Mouse (Mus musculus) limb, embryonic 15.5 days (tissue): ENCODE results near the gene Grm4. TPM values are rescaled to one million over a fixed set of nuclear protein-coding genes. Genes with fewer than 3 reads are reported as not detected.

ENCODE experiments used
- ATAC-seq: fragments of 200-750 bp; cut with Nextera tagmentation; 2 replicates; pipeline ENCODE4 v1.8.0; 2017; ENCODE audit warnings: low read depth, moderate TSS enrichment; ENCODE audit not compliant: insufficient number of reproducible peaks, low FRiP score, low TSS enrichment
- H3K27ac ChIP-seq: fragments of 300-500 bp; sonication (generic); 2 replicates; pipeline ENCODE4 v1.5.1; 2015; ENCODE audit warnings: moderate library complexity, mild to moderate bottlenecking, inconsistent platforms
- H3K27me3 ChIP-seq: fragments of 300-500 bp; sonication (generic); 2 replicates; pipeline ENCODE4 v1.6.1; 2015; ENCODE audit warnings: inconsistent platforms
- H3K36me3 ChIP-seq: fragments of 300-500 bp; sonication (generic); 2 replicates; pipeline ENCODE4 v1.6.1; 2015; ENCODE audit warnings: inconsistent platforms
- H3K4me1 ChIP-seq: fragments of 300-500 bp; sonication (generic); 2 replicates; pipeline ENCODE4 v1.6.1; 2015; ENCODE audit warnings: inconsistent platforms
- H3K4me2 ChIP-seq: fragments of 300-500 bp; sonication (generic); 2 replicates; pipeline ENCODE4 v1.6.1; 2015; ENCODE audit warnings: mild to moderate bottlenecking, inconsistent platforms
- H3K4me3 ChIP-seq: fragments of 300-500 bp; sonication (generic); 2 replicates; pipeline ENCODE4 v1.5.1; 2015; ENCODE audit warnings: mild to moderate bottlenecking, inconsistent platforms
- H3K9ac ChIP-seq: fragments of 300-500 bp; sonication (generic); 2 replicates; pipeline ENCODE4 v1.6.1; 2015; ENCODE audit warnings: inconsistent platforms
- H3K9me3 ChIP-seq: fragments of 300-500 bp; sonication (generic); 2 replicates; pipeline ENCODE4 v1.6.1; 2016; ENCODE audit warnings: inconsistent platforms
- WGBS: fragments of 180-500 bp; shearing (Covaris S2); methylation state at CpG from one replicate; pipeline ENCODE4 v1.1.7; 2015; 5-methylcytosine and 5-hydroxymethylcytosine counted together
- polyA plus RNA-seq: library from polyadenylated mRNA; unstranded; fragments of >200 nt; fragmentation: Nextera tagmentation; extraction: Ambion mirVana; gene quantifications from 2 replicates; pipeline ENCODE4 v1.2.1, GENCODE M21; 2015

Grm4 gene
- polyA plus RNA-seq, 1 experiment from 2014 or later, result 0.54 TPM

DNA sequence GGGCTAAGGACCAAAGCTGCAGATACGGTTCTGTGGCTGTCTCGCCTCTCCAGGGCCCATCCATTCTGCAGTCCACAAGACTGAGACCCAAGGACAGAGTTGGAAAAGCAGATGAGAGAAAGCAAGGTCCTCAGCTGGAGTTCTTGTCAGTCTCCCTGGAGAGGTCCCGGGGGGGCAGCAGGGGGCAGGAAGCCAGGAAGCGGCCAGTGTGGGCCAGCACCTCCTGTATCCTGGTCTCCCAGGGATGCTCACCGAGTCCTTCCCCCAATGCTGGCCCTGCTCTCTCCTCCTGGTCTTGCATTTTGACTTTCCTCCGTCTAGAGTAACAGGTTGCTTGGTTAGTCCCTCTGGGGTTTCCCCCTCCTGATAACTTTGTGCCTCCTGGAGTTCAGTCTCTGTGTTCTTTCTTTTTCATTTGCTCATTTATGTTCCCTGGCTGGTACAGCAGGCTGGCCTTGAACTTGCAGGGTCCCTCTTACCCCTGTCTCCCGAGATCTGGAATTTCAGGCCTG lies 25.4 kb upstream of the Grm4 start:
- Histone ChIP-seq H3K27ac (no peak overlapping the region), H3K36me3 (no peaks in the 10 kb centered on the region), H3K9ac (no peak overlapping the region), H3K4me2 (no peak overlapping the region), H3K4me3 (no peak overlapping the region), H3K9me3 (no peaks in the 10 kb centered on the region), H3K4me1 (0 out of 2 replicates have a peak, but pooled peaks cover 6% of the 10 kb centered on the region), H3K27me3 (no peaks in the 10 kb centered on the region)
- no peak for ATAC-seq
- 73% methylated on average over 7 of the region's 7 CpGs for WGBS

DNA sequence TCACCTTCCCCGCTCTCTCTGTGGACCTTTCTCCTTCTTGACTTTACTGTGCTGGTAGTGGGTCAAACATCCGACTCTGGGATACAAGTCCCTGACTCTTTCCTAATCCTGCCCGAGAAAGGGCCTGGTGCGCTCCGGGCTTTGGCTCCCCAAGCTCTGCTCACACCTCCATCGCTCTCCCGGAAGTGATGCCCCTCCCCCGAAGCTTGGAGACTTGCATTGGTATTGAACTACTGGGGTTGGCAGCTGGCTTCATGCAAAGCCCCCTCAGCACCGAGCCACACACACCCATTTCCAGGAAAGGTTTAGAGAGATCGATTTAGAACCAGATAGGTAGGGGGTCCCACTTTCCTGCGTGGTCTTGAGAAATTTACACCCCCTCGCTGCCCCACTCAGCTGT lies 24.8 kb upstream of the Grm4 start:
- no peaks in the 10 kb centered on the region for H3K36me3 ChIP-seq
- H3K27ac ChIP-seq, result no peak overlapping the region
- no peak overlapping the region for H3K9ac ChIP-seq
- WGBS, result 44% methylated on average over 12 of the region's 12 CpGs
- no peak overlapping the region for H3K4me2 ChIP-seq
- ATAC-seq, result no peak
- H3K4me3 ChIP-seq, result no peak overlapping the region
- H3K9me3 ChIP-seq, result no peaks in the 10 kb centered on the region
- 0 out of 2 replicates have a peak, but pooled peaks cover 6% of the 10 kb centered on the region for H3K4me1 ChIP-seq
- H3K27me3 ChIP-seq, result no peaks in the 10 kb centered on the region

DNA sequence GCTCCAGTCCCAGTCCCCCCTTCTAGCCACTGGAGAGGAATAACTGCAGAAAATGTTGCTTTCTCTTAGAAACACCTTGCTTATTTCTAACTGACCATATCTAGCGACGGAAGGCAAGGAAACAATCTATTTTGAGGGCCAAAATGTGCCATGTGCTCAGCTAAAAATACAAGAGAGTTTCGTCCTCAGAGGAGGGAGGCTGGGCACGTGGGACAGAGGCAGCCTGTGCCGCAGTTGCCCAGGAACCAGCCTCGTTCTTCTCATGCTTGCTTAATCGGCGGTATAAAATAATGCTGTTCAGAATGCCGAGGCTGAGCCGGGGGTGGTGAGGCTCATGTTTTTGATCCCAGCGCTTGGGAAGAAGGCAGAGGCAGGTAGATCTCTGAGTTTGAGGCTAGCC lies 23.3 kb upstream of the Grm4 start:
- 81% methylated on average over 11 of the region's 11 CpGs for WGBS
- no peak overlapping the region for H3K4me2 ChIP-seq
- H3K4me1 ChIP-seq, result 0 out of 2 replicates have a peak, but pooled peaks cover 2% of the 10 kb centered on the region
- ATAC-seq, result no peak
- no peaks in the 10 kb centered on the region for H3K27me3 ChIP-seq
- H3K36me3 ChIP-seq, result no peaks in the 10 kb centered on the region
- no peak overlapping the region for H3K9ac ChIP-seq
- no peak overlapping the region for H3K27ac ChIP-seq
- H3K9me3 ChIP-seq, result no peaks in the 10 kb centered on the region
- no peak overlapping the region for H3K4me3 ChIP-seq

DNA sequence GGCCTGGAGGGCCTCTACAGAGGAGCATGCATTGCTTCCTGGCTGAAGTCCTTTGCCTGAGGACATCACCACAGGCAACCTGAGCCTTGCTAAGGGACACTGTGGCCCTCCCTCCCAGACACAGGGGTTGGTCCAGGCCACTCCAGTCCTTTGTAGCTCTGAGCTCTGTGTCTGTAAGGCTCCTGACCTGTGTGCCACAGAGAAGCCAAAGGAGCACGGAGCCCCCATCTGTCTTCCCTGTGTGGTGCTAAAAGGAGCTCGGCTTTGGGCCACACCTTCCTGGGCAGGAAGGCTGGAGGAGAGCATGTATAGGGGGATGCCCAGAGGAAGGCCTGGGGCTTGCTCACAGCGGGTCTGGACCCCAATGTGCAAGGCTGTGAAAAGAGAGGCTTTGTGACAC lies 20.8 kb upstream of the Grm4 start:
- no peaks in the 10 kb centered on the region for H3K4me1 ChIP-seq
- WGBS, result 70% methylated on average over 3 of the region's 3 CpGs
- no peak overlapping the region for H3K4me3 ChIP-seq
- no peak overlapping the region for H3K27ac ChIP-seq
- H3K36me3 ChIP-seq, result no peaks in the 10 kb centered on the region
- no peak overlapping the region for H3K9ac ChIP-seq
- H3K9me3 ChIP-seq, result no peaks in the 10 kb centered on the region
- H3K4me2 ChIP-seq, result no peak overlapping the region
- H3K27me3 ChIP-seq, result no peaks in the 10 kb centered on the region
- no peak for ATAC-seq

DNA sequence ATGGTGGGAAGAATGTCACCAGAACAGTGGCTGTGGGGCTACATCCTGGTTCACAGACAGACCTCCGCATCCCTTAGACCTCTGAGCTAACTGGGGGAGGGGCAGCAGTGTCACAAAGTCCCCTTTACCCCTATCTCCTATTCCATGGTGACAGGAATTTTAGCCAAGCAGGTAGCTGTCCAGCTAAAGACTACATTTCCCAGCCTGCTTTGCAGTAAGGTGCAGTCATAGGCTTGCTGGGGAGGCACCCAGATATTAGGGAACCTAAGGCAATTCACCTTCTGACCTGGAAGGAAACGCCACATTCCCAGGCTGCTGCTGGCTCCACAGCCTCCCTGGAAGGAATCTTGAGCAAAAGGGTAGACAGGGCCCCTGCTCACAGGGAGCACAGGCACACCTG lies 20.1 kb upstream of the Grm4 start:
- Histone ChIP-seq H3K9ac (no peak overlapping the region), H3K36me3 (no peaks in the 10 kb centered on the region), H3K4me2 (no peak overlapping the region), H3K4me3 (no peak overlapping the region), H3K9me3 (no peaks in the 10 kb centered on the region), H3K27me3 (no peaks in the 10 kb centered on the region), H3K27ac (no peak overlapping the region), H3K4me1 (no peaks in the 10 kb centered on the region)
- 58% methylated on average over 2 of the region's 2 CpGs for WGBS
- ATAC-seq, result no peak

DNA sequence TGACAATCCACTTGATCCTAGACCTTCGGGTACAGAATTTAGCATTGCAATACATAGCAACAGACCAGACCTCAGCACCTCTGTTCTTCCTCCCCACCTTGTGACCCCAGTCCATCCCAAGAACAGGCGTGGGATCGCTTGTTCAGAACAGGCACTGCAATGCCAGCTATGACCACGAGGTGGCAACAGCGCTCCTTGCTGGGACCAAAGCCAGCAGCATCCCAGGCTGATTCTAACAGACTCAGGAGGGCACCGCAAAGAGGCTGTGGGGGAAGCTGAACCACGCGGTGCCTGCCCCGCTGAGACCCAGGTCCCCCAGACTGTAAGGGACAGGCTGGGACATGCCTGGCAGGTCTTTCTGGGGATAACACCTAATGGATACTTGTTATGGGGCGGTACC lies 13.5 kb upstream of the Grm4 start:
- no peaks in the 10 kb centered on the region for H3K27me3 ChIP-seq
- peaks cover 2% of the 10 kb centered on the region; the same call in 1 of the 2 replicates for H3K4me1 ChIP-seq
- no peak overlapping the region for H3K4me2 ChIP-seq
- ATAC-seq, result 0 out of 2 replicates have a peak, but pooled peaks have one; percentile 19
- no peaks in the 10 kb centered on the region for H3K36me3 ChIP-seq
- H3K9ac ChIP-seq, result no peak overlapping the region
- H3K4me3 ChIP-seq, result no peak overlapping the region
- no peak overlapping the region for H3K27ac ChIP-seq
- WGBS, result 5% methylated on average over 10 of the region's 10 CpGs
- H3K9me3 ChIP-seq, result no peaks in the 10 kb centered on the region

DNA sequence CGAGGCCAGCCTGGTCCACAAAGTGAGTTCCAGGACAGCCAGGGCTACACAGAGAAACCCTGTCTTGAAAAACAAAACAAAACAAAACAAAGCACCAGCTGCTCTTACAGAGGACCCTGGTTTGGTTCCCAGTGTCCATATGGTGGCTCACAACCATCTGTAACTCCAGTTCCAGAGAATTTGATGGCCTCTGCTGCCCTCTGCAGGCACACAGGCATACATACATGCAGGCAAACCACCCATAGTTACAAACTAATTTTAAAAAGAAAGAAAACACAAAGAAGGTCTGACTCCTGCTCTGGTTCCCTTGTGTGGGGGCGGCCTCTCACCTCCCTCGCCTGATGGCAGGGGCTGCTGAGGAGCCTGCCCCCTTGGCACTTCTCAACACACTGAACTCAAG lies 12.2 kb upstream of the Grm4 start:
- no peak for ATAC-seq
- Histone ChIP-seq H3K36me3 (no peaks in the 10 kb centered on the region), H3K27me3 (no peaks in the 10 kb centered on the region), H3K4me3 (no peak overlapping the region), H3K9ac (no peak overlapping the region), H3K4me2 (no peak overlapping the region), H3K4me1 (peaks cover 2% of the 10 kb centered on the region; the same call in 1 of the 2 replicates), H3K27ac (no peak overlapping the region), H3K9me3 (no peaks in the 10 kb centered on the region)
- WGBS, result 87% methylated on average over 3 of the region's 3 CpGs

DNA sequence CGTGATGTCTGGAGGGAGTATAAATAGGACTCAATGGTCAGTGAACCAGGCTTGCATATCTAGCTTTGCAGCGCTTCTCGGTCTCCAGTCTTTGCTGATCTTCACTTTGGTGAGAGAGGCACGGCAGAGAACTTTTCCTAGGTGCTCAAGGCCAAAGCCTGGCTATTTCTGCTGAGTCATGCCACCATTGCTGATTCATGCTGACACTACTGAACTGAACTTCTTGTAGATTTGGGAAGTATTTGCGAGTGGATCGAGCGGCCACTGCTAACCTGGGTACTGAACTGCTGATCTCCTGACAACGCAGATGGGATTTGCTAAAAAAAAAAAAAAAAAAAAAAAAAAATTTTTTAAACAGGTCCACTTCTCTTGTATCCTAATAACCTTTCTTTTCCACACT lies 10.9 kb upstream of the Grm4 start:
- ATAC-seq, result no peak

DNA sequence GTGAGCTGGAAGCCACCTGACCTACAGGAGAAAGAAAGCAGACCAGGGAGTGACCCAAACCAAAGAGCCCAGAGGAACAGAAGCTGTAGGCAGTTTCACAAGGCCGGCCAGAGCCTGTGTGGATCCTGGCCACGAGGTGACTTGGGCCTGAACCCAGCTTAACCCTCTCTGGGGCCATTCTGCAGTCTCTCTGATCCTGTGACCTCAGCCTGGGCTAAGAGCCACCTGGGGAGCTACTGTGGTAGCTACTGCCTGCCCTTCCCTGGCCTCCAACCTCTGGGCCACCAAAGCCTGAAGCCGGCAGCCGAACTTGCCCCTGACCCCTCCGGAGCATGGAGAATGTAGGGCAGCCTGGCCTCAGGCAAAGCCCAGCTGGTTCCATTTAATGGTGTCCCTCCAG lies 7.6 kb upstream of the Grm4 start:
- ATAC-seq, result no peak
- WGBS, result 67% methylated on average over 5 of the region's 5 CpGs
- H3K27ac ChIP-seq, result no peak overlapping the region

More for the DNA sequence above, 10.9 kb upstream of the Grm4 start:
- no peaks in the 10 kb centered on the region for H3K27me3 ChIP-seq
- H3K9ac ChIP-seq, result no peak overlapping the region
- 82% methylated on average over 8 of the region's 8 CpGs for WGBS
- no peak overlapping the region for H3K4me2 ChIP-seq
- H3K36me3 ChIP-seq, result no peaks in the 10 kb centered on the region
- no peaks in the 10 kb centered on the region for H3K9me3 ChIP-seq
- peaks cover 2% of the 10 kb centered on the region; the same call in 1 of the 2 replicates for H3K4me1 ChIP-seq
- H3K4me3 ChIP-seq, result no peak overlapping the region
- no peak overlapping the region for H3K27ac ChIP-seq

DNA sequence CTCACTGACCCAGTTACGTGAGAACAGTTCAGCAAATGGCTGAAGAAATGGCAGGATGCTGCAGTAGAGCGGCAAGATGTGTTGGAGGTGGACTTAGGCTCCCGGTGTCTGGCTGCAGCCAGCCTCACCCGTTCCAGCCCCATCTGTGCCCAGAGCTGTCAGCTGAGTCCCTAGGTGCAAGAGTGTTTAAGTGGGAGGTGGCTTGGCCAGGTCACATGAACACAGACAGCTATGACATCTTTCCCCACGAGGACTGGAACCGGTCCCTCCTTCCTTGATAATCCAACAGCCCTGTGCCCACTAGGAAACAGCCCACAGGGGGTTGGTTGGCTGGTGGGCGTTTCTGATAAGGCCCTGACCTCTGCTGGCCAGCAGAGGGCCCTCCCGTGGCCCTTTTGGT lies 6.8 kb upstream of the Grm4 start:
- Histone ChIP-seq H3K4me1 (no peaks in the 10 kb centered on the region), H3K36me3 (no peaks in the 10 kb centered on the region), H3K4me2 (no peak overlapping the region), H3K27ac (no peak overlapping the region), H3K9ac (no peak overlapping the region), H3K4me3 (no peak overlapping the region), H3K27me3 (no peaks in the 10 kb centered on the region), H3K9me3 (0 out of 2 replicates have a peak, but pooled peaks cover 3% of the 10 kb centered on the region)
- 59% methylated on average over 8 of the region's 8 CpGs for WGBS
- ATAC-seq, result no peak

More for the DNA sequence above, 7.6 kb upstream of the Grm4 start:
- Histone ChIP-seq H3K9ac (no peak overlapping the region), H3K27me3 (no peaks in the 10 kb centered on the region), H3K4me3 (no peak overlapping the region), H3K36me3 (no peaks in the 10 kb centered on the region), H3K4me2 (no peak overlapping the region), H3K9me3 (0 out of 2 replicates have a peak, but pooled peaks cover 3% of the 10 kb centered on the region), H3K4me1 (no peaks in the 10 kb centered on the region)

DNA sequence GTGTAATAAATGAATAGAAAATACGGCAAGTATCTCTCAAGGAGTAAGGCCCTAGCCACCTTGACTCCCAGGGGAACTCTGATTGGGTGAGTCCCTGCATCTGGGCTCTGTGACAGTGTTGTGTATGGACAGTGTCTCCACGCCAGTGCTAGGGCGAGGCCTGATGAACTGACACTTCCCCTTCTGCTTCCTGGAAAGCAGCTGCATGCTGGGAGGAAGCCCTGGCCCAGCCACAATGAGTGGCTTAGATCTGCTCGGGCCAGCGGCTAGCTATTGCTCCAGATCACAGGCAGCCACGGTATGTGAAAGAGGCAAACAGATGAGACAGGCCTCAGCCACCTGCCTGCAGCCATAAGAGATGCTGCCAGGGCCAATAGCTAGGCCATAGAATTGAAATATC lies 6.0 kb upstream of the Grm4 start:
- Histone ChIP-seq H3K9ac (no peak overlapping the region), H3K27me3 (peaks cover 3% of the 10 kb centered on the region), H3K36me3 (no peaks in the 10 kb centered on the region), H3K27ac (no peak overlapping the region), H3K9me3 (0 out of 2 replicates have a peak, but pooled peaks cover 3% of the 10 kb centered on the region), H3K4me3 (no peak overlapping the region), H3K4me1 (no peaks in the 10 kb centered on the region), H3K4me2 (no peak overlapping the region)
- no peak for ATAC-seq
- 74% methylated on average over 6 of the region's 6 CpGs for WGBS

DNA sequence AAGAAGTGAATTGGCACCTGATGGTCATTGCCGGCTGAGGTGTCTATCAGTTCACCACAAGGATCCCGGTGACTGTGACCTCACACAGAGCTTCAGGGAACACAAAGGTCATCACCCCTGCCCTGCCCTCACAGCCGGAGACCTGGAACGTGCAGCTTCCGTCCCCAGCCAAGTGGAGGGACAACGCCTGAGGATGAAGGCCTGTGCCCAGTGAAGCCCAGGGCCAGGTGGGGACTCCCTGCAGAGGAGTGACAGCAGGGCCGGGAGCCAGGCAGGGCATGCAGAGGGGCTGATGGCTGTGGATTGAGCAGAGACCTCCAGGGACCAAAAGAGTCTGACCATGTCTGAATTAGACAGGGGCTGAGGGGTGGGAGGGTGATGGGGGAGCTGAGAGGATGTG lies 1.9 kb upstream of the Grm4 start:
- ATAC-seq, result no peak
- WGBS, result 55% methylated on average over 7 of the region's 7 CpGs
- peaks cover 42% of the 10 kb centered on the region for H3K27me3 ChIP-seq

DNA sequence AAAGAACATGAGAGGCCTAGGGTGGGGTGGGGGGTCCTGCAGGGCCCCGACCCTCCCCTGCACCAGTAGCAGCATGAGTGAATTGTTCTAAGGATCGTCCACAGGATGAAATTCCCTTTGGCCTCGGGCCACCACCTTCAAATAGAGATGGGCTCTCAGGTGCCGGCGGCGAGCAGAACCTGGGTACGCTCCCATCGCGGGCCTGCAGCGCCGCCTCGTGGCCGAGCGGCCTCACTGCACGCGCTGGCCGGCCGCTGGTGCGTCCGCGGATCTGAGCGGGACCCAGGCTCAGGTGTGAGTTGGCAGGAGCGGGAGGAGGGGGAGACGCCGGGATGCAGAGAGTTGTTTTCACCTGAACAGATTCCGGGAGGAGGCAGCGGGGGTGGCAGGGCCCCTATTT lies 646 bp downstream of the Grm4 start:
- no peak overlapping the region for H3K4me3 ChIP-seq

More for the DNA sequence above, 1.9 kb upstream of the Grm4 start:
- Histone ChIP-seq H3K4me2 (no peak overlapping the region), H3K27ac (no peak overlapping the region), H3K9me3 (0 out of 2 replicates have a peak, but pooled peaks cover 3% of the 10 kb centered on the region), H3K9ac (no peak overlapping the region), H3K36me3 (no peaks in the 10 kb centered on the region), H3K4me3 (no peak overlapping the region), H3K4me1 (peaks cover 4% of the 10 kb centered on the region)

More for the DNA sequence above, 646 bp downstream of the Grm4 start:
- WGBS, result under 1% methylated on average over 27 of the region's 27 CpGs
- peaks cover 66% of the 10 kb centered on the region for H3K27me3 ChIP-seq
- H3K4me2 ChIP-seq, result peak overlapping the region; percentile 22; the same call in 1 of the 2 replicates
- no peaks in the 10 kb centered on the region for H3K36me3 ChIP-seq
- 0 out of 2 replicates have a peak, but pooled peaks cover 1% of the 10 kb centered on the region for H3K9me3 ChIP-seq
- H3K27ac ChIP-seq, result no peak overlapping the region
- H3K4me1 ChIP-seq, result peaks cover 4% of the 10 kb centered on the region
- no peak overlapping the region for H3K9ac ChIP-seq
- ATAC-seq, result no peak
